10 mouse cellular contexts compared by ENCODE assay signal in genomic region chr6:129228935-129229773, GRCm38 (mm10). TPM values are rescaled to one million over a fixed set of nuclear protein-coding genes. Genes with fewer than 3 reads are reported as not detected.
A peak's percentile ranks its signal among the peaks of the same experiment; 100 is the strongest.
DNase-seq lines count a peak whose midpoint lies in the region; ATAC-seq and TF ChIP-seq lines count a peak whose summit lies in the region.
"Had no signal": no experiment of that assay in that cellular context is flagged by ENCODE, and none has a peak within 500 bp of the region (broad histone marks: within the 10 kb centered on the region; RNA-seq: fewer than 3 reads in every experiment).

No protein-coding gene starts in this region.

- H3K4me3 ChIP-seq in embryonic facial prominence, embryonic 12.5 days, result no peak overlapping the region
- H3K4me3 ChIP-seq in embryonic facial prominence, embryonic 10.5 days, result no peak overlapping the region
- H3K4me3 ChIP-seq in left cerebral cortex, adult 2 months, result no peak overlapping the region
- H3K4me3 ChIP-seq in liver, embryonic 13.5 days (replicated peaks), result no peak overlapping the region
- H3K4me3 ChIP-seq: hindbrain, embryonic 10.5 days; midbrain, embryonic 12.5 days had no signal

- no peaks in the 10 kb centered on the region for H3K36me3 ChIP-seq in embryonic facial prominence, embryonic 12.5 days
- H3K36me3 ChIP-seq in embryonic facial prominence, embryonic 10.5 days (replicated peaks), result no peaks in the 10 kb centered on the region
- no peaks in the 10 kb centered on the region for H3K36me3 ChIP-seq in liver, embryonic 13.5 days
- H3K36me3 ChIP-seq: hindbrain, embryonic 10.5 days; midbrain, embryonic 12.5 days had no signal

- H3K27me3 ChIP-seq in embryonic facial prominence, embryonic 12.5 days, result no peaks in the 10 kb centered on the region
- H3K27me3 ChIP-seq in embryonic facial prominence, embryonic 10.5 days (replicated peaks; ENCODE audit: low read depth, poor library complexity, severe bottlenecking), result no peaks in the 10 kb centered on the region
- H3K27me3 ChIP-seq in liver, embryonic 13.5 days, result no peaks in the 10 kb centered on the region
- H3K27me3 ChIP-seq: midbrain, embryonic 12.5 days had no signal

- H3K4me2 ChIP-seq in embryonic facial prominence, embryonic 12.5 days (replicated peaks), result no peak overlapping the region
- no peak overlapping the region for H3K4me2 ChIP-seq in liver, embryonic 13.5 days
- H3K4me2 ChIP-seq: midbrain, embryonic 12.5 days had no signal

- no peaks in the 10 kb centered on the region for H3K4me1 ChIP-seq in embryonic facial prominence, embryonic 12.5 days
- H3K4me1 ChIP-seq in embryonic facial prominence, embryonic 10.5 days, result no peaks in the 10 kb centered on the region
- H3K4me1 ChIP-seq in liver, embryonic 13.5 days (replicated peaks), result peaks cover 52% of the 10 kb centered on the region
- H3K4me1 ChIP-seq: hindbrain, embryonic 10.5 days; midbrain, embryonic 12.5 days had no signal

- TF ChIP-seq CTCF in left cerebral cortex, adult 2 months (IDR thresholded peaks at IDR 0.05), result no peak

- H3K9ac ChIP-seq in embryonic facial prominence, embryonic 12.5 days, result no peak overlapping the region
- no peak overlapping the region for H3K9ac ChIP-seq in liver, embryonic 13.5 days
- H3K9ac ChIP-seq: midbrain, embryonic 12.5 days had no signal

- peak overlapping the region; percentile 46; the same call in 1 of the 2 replicates for H3K27ac ChIP-seq in embryonic facial prominence, embryonic 12.5 days
- H3K27ac ChIP-seq in embryonic facial prominence, embryonic 10.5 days (replicated peaks), result no peak overlapping the region
- H3K27ac ChIP-seq in left cerebral cortex, adult 2 months, result peak overlapping the region; percentile 79
- H3K27ac ChIP-seq in liver, embryonic 13.5 days, result peak overlapping the region; percentile 81
- H3K27ac ChIP-seq: hindbrain, embryonic 10.5 days; midbrain, embryonic 12.5 days had no signal

- ATAC-seq in embryonic facial prominence, embryonic 12.5 days (ENCODE audit: insufficient number of reproducible peaks, insufficient read depth, low FRiP score, low TSS enrichment), result no peak
- no peak for ATAC-seq in liver, embryonic 13.5 days (ENCODE audit: low read depth)

- 61% methylated on average over 3 of the region's 3 CpGs for WGBS in embryonic facial prominence, embryonic 12.5 days
- 60% methylated on average over 3 of the region's 3 CpGs for WGBS in embryonic facial prominence, embryonic 10.5 days
- WGBS in liver, embryonic 13.5 days (ENCODE audit: insufficient replicate concordance), result 33% methylated on average over 3 of the region's 3 CpGs

- H3K9me3 ChIP-seq in embryonic facial prominence, embryonic 12.5 days, result no peaks in the 10 kb centered on the region
- H3K9me3 ChIP-seq in embryonic facial prominence, embryonic 10.5 days, result no peaks in the 10 kb centered on the region
- no peaks in the 10 kb centered on the region for H3K9me3 ChIP-seq in liver, embryonic 13.5 days (replicated peaks)
- H3K9me3 ChIP-seq: hindbrain, embryonic 10.5 days; midbrain, embryonic 12.5 days had no signal

- no peak for DNase-seq in embryonic facial prominence, embryonic 10.5 days (ENCODE audit: low spot score)
- DNase-seq in left cerebral cortex, adult 2 months (ENCODE audit: extremely low spot score in 1 of 2, low spot score in 2 of 2), result no peak
- DNase-seq in left cerebral cortex, postnatal 10 days (ENCODE audit: extremely low spot score in 1 of 2, low spot score in 2 of 2), result no peak
- DNase-seq in T-cell, adult 2 months (ENCODE audit: low spot score), result peak; percentile 47
- no peak for DNase-seq in liver, embryonic 13.5 days
- DNase-seq in urinary bladder, postnatal 36 days (ENCODE audit: low spot score in 2 of 2), result no peak
- no peak for DNase-seq in layer of hippocampus, adult 9-10 months (ENCODE audit: low spot score)

- intact Hi-C loops in left cerebral cortex, adult 2 months (cut with DNase I), result no loop called here
- intact Hi-C loops in left cerebral cortex, postnatal 10 days (cut with DNase I), result no loop called here

RNA-seq across cellular contexts. Expression of gene Cd69, which starts 46.1 kb away (rescaled TPM):
- not detected in 2 replicates for polyA plus RNA-seq in embryonic facial prominence, embryonic 12.5 days (2016; fragmentation: Nextera tagmentation; extraction: Ambion mirVana)
- not detected in 2 replicates for polyA plus RNA-seq in embryonic facial prominence, embryonic 10.5 days (2016; fragmentation: Nextera tagmentation; extraction: Ambion mirVana)
- total RNA-seq in left cerebral cortex, adult 2 months (2021), result not detected
- not detected for total RNA-seq in left cerebral cortex, postnatal 10 days (2021)
- polyA plus RNA-seq in liver, embryonic 13.5 days (2015; fragmentation: Nextera tagmentation; extraction: Ambion mirVana), result 0.91 and 1.2 TPM in 2 replicates
- polyA plus RNA-seq: hindbrain, embryonic 10.5 days; midbrain, embryonic 12.5 days had no signal

RNA-seq across cellular contexts. Expression of gene Clec2d, which starts 48.7 kb away (rescaled TPM):
- 0.13 TPM in 1 of 2 replicates, not detected in the other for polyA plus RNA-seq in embryonic facial prominence, embryonic 12.5 days (2016; fragmentation: Nextera tagmentation; extraction: Ambion mirVana)
- polyA plus RNA-seq in embryonic facial prominence, embryonic 10.5 days (2016; fragmentation: Nextera tagmentation; extraction: Ambion mirVana), result not detected in 2 replicates
- 1 to 10 TPM; 4.7 to 8.4 TPM for total RNA-seq in left cerebral cortex, adult 2 months (2021)
- 1 to 10 TPM; 4.9 to 6.3 TPM for total RNA-seq in left cerebral cortex, postnatal 10 days (2021)
- 0.13 and 0.15 TPM in 2 replicates for polyA plus RNA-seq in liver, embryonic 13.5 days (2015; fragmentation: Nextera tagmentation; extraction: Ambion mirVana)
- polyA plus RNA-seq: hindbrain, embryonic 10.5 days had no signal
